Comparison of ENCODE assay signal across 26 mouse cellular contexts in the genomic region with DNA sequence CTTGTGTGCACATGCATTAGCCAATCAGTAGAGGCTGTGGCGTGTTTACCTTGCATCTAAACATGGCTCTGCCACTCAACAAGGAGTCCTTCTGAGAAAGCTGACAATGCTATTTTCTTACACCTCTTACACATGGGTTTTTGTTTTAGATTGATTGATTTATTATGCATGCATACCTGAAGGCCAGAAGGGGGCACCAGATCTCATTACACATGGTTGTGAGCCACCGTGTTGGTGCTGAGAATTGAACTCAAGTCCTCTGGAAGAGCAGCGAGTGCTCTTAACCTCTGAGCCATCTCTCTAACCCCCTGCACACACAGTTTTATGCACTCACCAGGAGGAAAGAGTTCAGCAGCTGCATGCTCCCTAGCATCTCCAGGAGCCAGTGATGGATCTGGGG. TPM values are rescaled to one million over a fixed set of nuclear protein-coding genes. Genes with fewer than 3 reads are reported as not detected.
DNase-seq lines count a peak whose midpoint lies in the region; ATAC-seq and TF ChIP-seq lines count a peak whose summit lies in the region.
"Had no signal": no experiment of that assay in that cellular context is flagged by ENCODE, and none has a peak within 500 bp of the region (broad histone marks: within the 10 kb centered on the region; RNA-seq: fewer than 3 reads in every experiment).

No protein-coding gene starts in this region.

- no peak overlapping the region for H3K27ac ChIP-seq in intestine, postnatal 0 days (ENCODE audit: low read depth, low read length)
- H3K27ac ChIP-seq in intestine, embryonic 16.5 days (ENCODE audit: low read length) = no peak overlapping the region
- H3K27ac ChIP-seq in midbrain, postnatal 0 days (ENCODE audit: low read depth, low read length) = no peak overlapping the region
- H3K27ac ChIP-seq in midbrain, embryonic 14.5 days (replicated peaks; ENCODE audit: low read depth, low read length) = no peak overlapping the region
- no peak overlapping the region for H3K27ac ChIP-seq in embryonic fibroblast, embryonic 13.5 days (ENCODE audit: insufficient read depth, low read length)
- H3K27ac ChIP-seq: embryonic facial prominence, embryonic 15.5 days; heart, embryonic 15.5 days; hindbrain, embryonic 13.5 days; intestine, embryonic 15.5 days; liver, embryonic 12.5 days; stomach, embryonic 15.5 days had no signal

- WGBS in intestine, postnatal 0 days = 84% methylated on average over 3 of the region's 3 CpGs
- 85% methylated on average over 3 of the region's 3 CpGs for WGBS in intestine, embryonic 16.5 days
- 90% methylated on average over 3 of the region's 3 CpGs for WGBS in midbrain, postnatal 0 days
- 94% methylated on average over 3 of the region's 3 CpGs for WGBS in midbrain, embryonic 14.5 days

- TF ChIP-seq CTCF in intestine, postnatal 0 days (IDR thresholded peaks at IDR 0.05; ENCODE audit: low read depth) = peak; percentile 45
- peak; percentile 25; the same call in 1 of the 2 replicates for TF ChIP-seq CTCF in midbrain, postnatal 0 days (IDR thresholded peaks at IDR 0.05)
- TF ChIP-seq CTCF in embryonic fibroblast, embryonic 13.5 days (IDR thresholded peaks at IDR 0.05; ENCODE audit: borderline replicate concordance, insufficient read depth, low read length) = no peak

- no peak for ATAC-seq in intestine, postnatal 0 days
- no peak for ATAC-seq in intestine, embryonic 16.5 days
- ATAC-seq in midbrain, postnatal 0 days (ENCODE audit: low FRiP score) = no peak
- no peak for ATAC-seq in midbrain, embryonic 14.5 days (ENCODE audit: low FRiP score, low TSS enrichment)
- ATAC-seq: forebrain, embryonic 16.5 days; intestine, embryonic 15.5 days; liver, embryonic 12.5 days; midbrain, embryonic 16.5 days had no signal

- H3K9ac ChIP-seq in intestine, postnatal 0 days (ENCODE audit: low read depth, low read length) = no peak overlapping the region
- no peak overlapping the region for H3K9ac ChIP-seq in intestine, embryonic 16.5 days (ENCODE audit: low read depth, low read length)
- H3K9ac ChIP-seq in midbrain, postnatal 0 days (replicated peaks; ENCODE audit: low read length, poor library complexity, severe bottlenecking) = no peak overlapping the region
- H3K9ac ChIP-seq in midbrain, embryonic 14.5 days (replicated peaks; ENCODE audit: low read length) = no peak overlapping the region
- H3K9ac ChIP-seq: embryonic facial prominence, embryonic 15.5 days; heart, embryonic 15.5 days; hindbrain, embryonic 13.5 days; intestine, embryonic 15.5 days; liver, embryonic 12.5 days; lung, embryonic 14.5 days; stomach, embryonic 15.5 days had no signal

- intact Hi-C loops in gastrocnemius, postnatal 14 days (cut with DNase I; ENCODE audit: low total_unique reads) = no loop called here

- H3K4me3 ChIP-seq in intestine, postnatal 0 days (ENCODE audit: low read depth, low read length) = no peak overlapping the region
- no peak overlapping the region for H3K4me3 ChIP-seq in intestine, embryonic 16.5 days (ENCODE audit: low read length)
- no peak overlapping the region for H3K4me3 ChIP-seq in midbrain, postnatal 0 days (ENCODE audit: low read depth, low read length)
- H3K4me3 ChIP-seq in midbrain, embryonic 14.5 days (replicated peaks; ENCODE audit: low read depth, low read length) = no peak overlapping the region
- no peak overlapping the region for H3K4me3 ChIP-seq in embryonic fibroblast, embryonic 13.5 days (ENCODE audit: insufficient read depth, low read length)
- H3K4me3 ChIP-seq: embryonic facial prominence, embryonic 15.5 days; heart, embryonic 15.5 days; hindbrain, embryonic 13.5 days; intestine, embryonic 15.5 days; liver, embryonic 12.5 days; stomach, embryonic 15.5 days had no signal

- H3K4me1 ChIP-seq in intestine, postnatal 0 days (replicated peaks; ENCODE audit: control insufficient read depth, insufficient read depth, low read length) = peaks cover 11% of the 10 kb centered on the region; the same call in 1 of the 2 replicates
- peaks cover 32% of the 10 kb centered on the region for H3K4me1 ChIP-seq in intestine, embryonic 16.5 days (ENCODE audit: control insufficient read depth, insufficient read depth, low read length)
- peaks cover 5% of the 10 kb centered on the region; the same call in 1 of the 2 replicates for H3K4me1 ChIP-seq in midbrain, postnatal 0 days (ENCODE audit: insufficient read depth, low read length)
- peaks cover 18% of the 10 kb centered on the region for H3K4me1 ChIP-seq in midbrain, embryonic 14.5 days (ENCODE audit: control insufficient read depth, insufficient read depth, low read length)
- H3K4me1 ChIP-seq in embryonic fibroblast, embryonic 13.5 days (ENCODE audit: control insufficient read depth, insufficient read depth, low read length) = peaks cover 3% of the 10 kb centered on the region; the same call in 1 of the 2 replicates

- no peaks in the 10 kb centered on the region for H3K27me3 ChIP-seq in intestine, postnatal 0 days (replicated peaks; ENCODE audit: control insufficient read depth, insufficient read depth, low read length)
- H3K27me3 ChIP-seq in intestine, embryonic 16.5 days (replicated peaks; ENCODE audit: control insufficient read depth, insufficient read depth, low read length) = no peaks in the 10 kb centered on the region
- no peaks in the 10 kb centered on the region for H3K27me3 ChIP-seq in midbrain, postnatal 0 days (ENCODE audit: insufficient read depth, low read length)
- no peaks in the 10 kb centered on the region for H3K27me3 ChIP-seq in midbrain, embryonic 14.5 days (ENCODE audit: control insufficient read depth, insufficient read depth, low read length)
- H3K27me3 ChIP-seq: embryonic facial prominence, embryonic 15.5 days; stomach, embryonic 15.5 days had no signal

- no peak for DNase-seq in midbrain, postnatal 0 days (ENCODE audit: low spot score)
- DNase-seq in midbrain, embryonic 14.5 days = no peak
- DNase-seq in urinary bladder, postnatal 10 days (ENCODE audit: low spot score) = no peak
- DNase-seq in gastrocnemius, postnatal 14 days = no peak
- DNase-seq: adrenal gland, postnatal 25 days; cerebellum, adult 9-10 months; gastrocnemius, postnatal 36 days; heart, postnatal 36 days; kidney, postnatal 4 days; lung, embryonic 14.5 days; lung, postnatal 36 days; right cerebral cortex, adult 18-20 months; right cerebral cortex, postnatal 4 days; thymus, adult 2 months; thymus, postnatal 4 days had no signal

- H3K36me3 ChIP-seq in intestine, postnatal 0 days (ENCODE audit: control insufficient read depth, insufficient read depth) = peaks cover 24% of the 10 kb centered on the region; the same call in 1 of the 2 replicates
- H3K36me3 ChIP-seq in intestine, embryonic 16.5 days (ENCODE audit: control insufficient read depth, insufficient read depth, low read length) = 0 out of 2 replicates have a peak, but pooled peaks cover 5% of the 10 kb centered on the region
- peaks cover 5% of the 10 kb centered on the region; the same call in 1 of the 2 replicates for H3K36me3 ChIP-seq in midbrain, postnatal 0 days (ENCODE audit: insufficient read depth, low read length)
- no peaks in the 10 kb centered on the region for H3K36me3 ChIP-seq in midbrain, embryonic 14.5 days (ENCODE audit: control insufficient read depth, insufficient read depth, low read length)
- H3K36me3 ChIP-seq: hindbrain, embryonic 13.5 days had no signal

- no peak overlapping the region for H3K4me2 ChIP-seq in intestine, postnatal 0 days (replicated peaks; ENCODE audit: low read depth)
- H3K4me2 ChIP-seq in intestine, embryonic 16.5 days (ENCODE audit: low read depth, low read length) = no peak overlapping the region
- no peak overlapping the region for H3K4me2 ChIP-seq in midbrain, postnatal 0 days (ENCODE audit: low read depth, low read length, poor library complexity, severe bottlenecking)
- H3K4me2 ChIP-seq in midbrain, embryonic 14.5 days (ENCODE audit: low read length) = no peak overlapping the region
- H3K4me2 ChIP-seq: embryonic facial prominence, embryonic 15.5 days; heart, embryonic 15.5 days; hindbrain, embryonic 13.5 days; intestine, embryonic 15.5 days; lung, embryonic 14.5 days; stomach, embryonic 15.5 days had no signal

- H3K9me3 ChIP-seq in intestine, postnatal 0 days (ENCODE audit: control insufficient read depth) = no peaks in the 10 kb centered on the region
- no peaks in the 10 kb centered on the region for H3K9me3 ChIP-seq in intestine, embryonic 16.5 days (ENCODE audit: control insufficient read depth, low read length)
- no peaks in the 10 kb centered on the region for H3K9me3 ChIP-seq in midbrain, postnatal 0 days (ENCODE audit: low read length)
- no peaks in the 10 kb centered on the region for H3K9me3 ChIP-seq in midbrain, embryonic 14.5 days (ENCODE audit: control insufficient read depth, low read length)
- H3K9me3 ChIP-seq: embryonic facial prominence, embryonic 15.5 days; heart, embryonic 15.5 days; hindbrain, embryonic 13.5 days; intestine, embryonic 15.5 days; liver, embryonic 12.5 days; stomach, embryonic 15.5 days had no signal

- TF ChIP-seq POLR2A in embryonic fibroblast, embryonic 13.5 days (IDR thresholded peaks at IDR 0.05; ENCODE audit: low read depth, low read length) = peak; percentile 27; the same call in 1 of the 2 replicates

RNA-seq across cellular contexts. Expression of a gene that starts 9.6 kb away (rescaled TPM):
- 387 and 418 TPM in 2 replicates for polyA plus RNA-seq in intestine, postnatal 0 days (2015; fragmentation: Nextera tagmentation; extraction: Ambion mirVana)
- 360 and 389 TPM in 2 replicates for polyA plus RNA-seq in intestine, embryonic 16.5 days (2015; fragmentation: Nextera tagmentation; extraction: Ambion mirVana)
- 36.3 and 44.0 TPM in 2 replicates for total RNA-seq in midbrain, postnatal 0 days (2014; rRNA removed)
- 47.7 and 49.5 TPM in 2 replicates for polyA plus RNA-seq in midbrain, postnatal 0 days (2015; fragmentation: Nextera tagmentation; extraction: Ambion mirVana)
- polyA plus RNA-seq in midbrain, embryonic 14.5 days (2014; fragmentation: Nextera tagmentation; extraction: Ambion mirVana) = 32.5 and 39.3 TPM in 2 replicates
- 50.8 and 58.6 TPM in 2 replicates for polyA plus RNA-seq in embryonic fibroblast, embryonic 13.5 days (2011; ENCODE audit: insufficient read length, low read depth, missing spikeins)
- 10 to 100 TPM in 1 of 2 experiments, 1 to 10 TPM in 1; 7.2 to 11.3 TPM for total RNA-seq in gastrocnemius, postnatal 14 days (2021)

RNA-seq across cellular contexts. Expression of a gene that starts 24.9 kb away (rescaled TPM):
- 1,144 and 1,190 TPM in 2 replicates for polyA plus RNA-seq in intestine, postnatal 0 days (2015; fragmentation: Nextera tagmentation; extraction: Ambion mirVana)
- 1,239 and 1,387 TPM in 2 replicates for polyA plus RNA-seq in intestine, embryonic 16.5 days (2015; fragmentation: Nextera tagmentation; extraction: Ambion mirVana)
- 568 and 792 TPM in 2 replicates for total RNA-seq in midbrain, postnatal 0 days (2014; rRNA removed)
- polyA plus RNA-seq in midbrain, postnatal 0 days (2015; fragmentation: Nextera tagmentation; extraction: Ambion mirVana) = 2,143 and 2,254 TPM in 2 replicates
- 2,683 and 2,948 TPM in 2 replicates for polyA plus RNA-seq in midbrain, embryonic 14.5 days (2014; fragmentation: Nextera tagmentation; extraction: Ambion mirVana)
- polyA plus RNA-seq in embryonic fibroblast, embryonic 13.5 days (2011; ENCODE audit: insufficient read length, low read depth, missing spikeins) = 339 and 513 TPM in 2 replicates
- 100 to 1,000 TPM; 132 to 170 TPM for total RNA-seq in gastrocnemius, postnatal 14 days (2021)

RNA-seq across cellular contexts. Expression of a gene that starts 27.2 kb away (rescaled TPM):
- 7.4 and 8.8 TPM in 2 replicates for polyA plus RNA-seq in intestine, postnatal 0 days (2015; fragmentation: Nextera tagmentation; extraction: Ambion mirVana)
- 22.9 and 24.4 TPM in 2 replicates for polyA plus RNA-seq in intestine, embryonic 16.5 days (2015; fragmentation: Nextera tagmentation; extraction: Ambion mirVana)
- 45.2 and 55.1 TPM in 2 replicates for total RNA-seq in midbrain, postnatal 0 days (2014; rRNA removed)
- polyA plus RNA-seq in midbrain, postnatal 0 days (2015; fragmentation: Nextera tagmentation; extraction: Ambion mirVana) = 25.5 and 26.7 TPM in 2 replicates
- polyA plus RNA-seq in midbrain, embryonic 14.5 days (2014; fragmentation: Nextera tagmentation; extraction: Ambion mirVana) = 26.5 and 33.0 TPM in 2 replicates
- 16.9 and 18.8 TPM in 2 replicates for polyA plus RNA-seq in embryonic fibroblast, embryonic 13.5 days (2011; ENCODE audit: insufficient read length, low read depth, missing spikeins)
- 1 to 10 TPM; 7.3 to 7.7 TPM for total RNA-seq in gastrocnemius, postnatal 14 days (2021)

RNA-seq across cellular contexts. Expression of a gene that starts 28.4 kb away (rescaled TPM):
- 16.6 and 17.8 TPM in 2 replicates for polyA plus RNA-seq in intestine, postnatal 0 days (2015; fragmentation: Nextera tagmentation; extraction: Ambion mirVana)
- 11.9 and 15.2 TPM in 2 replicates for polyA plus RNA-seq in intestine, embryonic 16.5 days (2015; fragmentation: Nextera tagmentation; extraction: Ambion mirVana)
- total RNA-seq in midbrain, postnatal 0 days (2014; rRNA removed) = 2.2 and 3.0 TPM in 2 replicates
- polyA plus RNA-seq in midbrain, postnatal 0 days (2015; fragmentation: Nextera tagmentation; extraction: Ambion mirVana) = 1.0 and 1.2 TPM in 2 replicates
- polyA plus RNA-seq in midbrain, embryonic 14.5 days (2014; fragmentation: Nextera tagmentation; extraction: Ambion mirVana) = 0.43 and 0.68 TPM in 2 replicates
- polyA plus RNA-seq in embryonic fibroblast, embryonic 13.5 days (2011; ENCODE audit: insufficient read length, low read depth, missing spikeins) = 1.3 and 2.1 TPM in 2 replicates
- 1 to 10 TPM; 1.9 to 6.7 TPM for total RNA-seq in gastrocnemius, postnatal 14 days (2021)
